Mouse (Mus musculus): Measurements from ENCODE around the gene Zfp114. TPM values are rescaled to one million over a fixed set of nuclear protein-coding genes. Genes with fewer than 3 reads are reported as not detected.

Gene Zfp114
- polyA plus RNA-seq (2017; shearing (Covaris generic)), result 1.9 TPM

DNA sequence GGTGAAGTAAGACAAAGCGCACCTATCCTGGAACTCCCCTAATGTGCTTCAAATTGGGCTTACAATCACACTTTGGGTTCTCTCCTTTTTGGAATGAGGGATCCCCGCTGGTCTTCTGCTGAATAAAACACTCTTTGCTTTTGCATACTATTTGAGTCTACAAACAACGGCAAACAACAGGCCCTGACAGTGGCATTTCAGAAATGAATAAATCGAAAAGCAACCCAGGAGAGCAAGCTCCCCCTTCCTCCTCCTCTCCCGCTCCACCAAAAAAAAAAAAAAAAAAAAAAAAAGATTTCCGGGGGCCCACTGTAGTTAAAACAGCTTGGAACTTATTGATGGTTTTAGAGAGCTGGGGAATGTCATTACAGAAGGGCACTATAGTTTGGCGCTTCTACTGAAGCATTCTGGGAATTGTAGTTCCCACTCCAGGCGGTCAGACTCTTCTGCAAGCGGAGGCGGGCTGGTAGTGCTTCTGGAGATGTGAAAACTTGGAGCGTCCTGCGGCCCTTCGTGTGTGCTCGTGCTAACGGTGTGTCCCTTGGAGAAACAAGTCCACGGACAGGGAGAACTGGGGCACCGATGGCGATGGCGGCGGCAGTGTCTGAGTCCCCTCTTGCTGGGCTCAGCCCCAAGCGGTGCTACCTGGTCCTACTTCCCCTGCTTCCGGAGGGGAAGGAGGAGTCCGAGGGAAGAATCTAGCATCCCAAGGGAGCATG, at the start of gene Zfp114:
Zfp114 (plus strand) TSS at position 443 of the 719 bp plus-strand sequence.

DNA sequence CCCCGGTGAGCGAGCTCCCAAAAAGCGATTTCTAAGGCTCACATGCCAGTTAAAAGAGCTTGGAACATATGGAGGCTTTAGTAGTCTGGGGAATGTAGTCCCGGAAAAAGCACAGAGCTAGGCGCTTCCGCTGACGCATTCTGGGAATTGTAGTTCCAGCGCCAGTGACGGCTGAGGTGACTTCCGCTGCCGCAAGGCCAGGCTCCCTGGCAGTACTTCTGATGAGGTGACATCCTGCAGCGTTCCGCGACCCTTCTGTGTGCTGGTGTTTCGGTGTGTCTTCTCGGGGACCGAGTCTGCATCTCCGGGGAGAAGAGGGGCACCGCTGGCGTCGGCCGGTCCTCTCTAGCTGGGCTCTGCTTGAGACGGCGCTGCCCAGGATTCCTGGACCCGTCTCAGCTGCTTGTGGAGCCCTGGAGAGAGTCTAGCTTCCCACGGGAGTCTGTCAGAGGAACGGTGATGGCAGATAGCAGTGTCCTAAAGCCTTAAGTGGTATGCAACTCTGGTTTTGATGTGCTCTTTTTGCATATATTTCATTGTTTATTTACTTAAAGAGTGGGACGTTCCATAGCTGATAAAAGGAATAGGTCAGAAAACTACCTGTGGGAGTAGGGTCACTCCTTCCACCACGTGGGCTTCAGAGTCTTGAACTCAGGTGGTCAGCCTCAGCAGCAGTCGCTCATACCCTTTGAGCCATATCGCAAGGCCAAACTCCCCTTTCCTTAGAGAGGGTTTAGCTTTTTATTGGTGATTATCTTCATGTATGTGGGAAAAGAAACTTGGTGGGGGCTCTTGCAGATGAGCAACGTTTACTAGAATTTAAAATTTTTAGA, 40.6 kb upstream of the Zfp114 start, which contains the start of gene Zfp235:
Zfp235 (plus strand) TSS at position 174 of the 833 bp plus-strand sequence.

DNA sequence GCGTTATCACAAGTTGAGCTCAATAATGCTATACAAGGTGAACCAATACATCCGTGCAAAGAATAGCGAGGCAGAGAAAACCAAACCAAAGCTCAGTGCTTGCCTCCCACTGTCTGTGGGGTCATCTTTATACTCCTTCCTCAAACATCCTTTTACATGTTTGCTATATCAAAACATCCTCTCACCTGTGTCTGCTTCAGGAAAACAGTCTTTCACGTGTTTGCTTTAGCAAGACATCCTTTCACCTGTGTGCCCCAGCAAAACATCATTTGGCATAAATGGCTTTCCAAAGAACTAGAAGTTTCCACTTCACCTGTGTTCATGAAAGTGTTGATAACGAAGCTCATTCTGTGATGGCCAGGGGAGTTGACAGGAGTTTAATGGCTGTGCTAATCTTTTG, 36.5 kb downstream of the Zfp114 start, which contains the start of gene Zfp111:
Zfp111 (minus strand) TSS at position 101 of the 400 bp plus-strand sequence.

Other genes with a start within 250 kb of the Zfp114 start
- 0.10 TPM for gene Vmn1r179, start 248.1 kb upstream of the Zfp114 start, polyA plus RNA-seq (2017; shearing (Covaris generic))
- not detected for gene Vmn1r180, start 224.4 kb upstream of the Zfp114 start, polyA plus RNA-seq (2017; shearing (Covaris generic))
- not detected for gene Vmn1r181, start 200.4 kb upstream of the Zfp114 start, polyA plus RNA-seq (2017; shearing (Covaris generic))
- not detected for gene V1rd19, start 173.4 kb upstream of the Zfp114 start, polyA plus RNA-seq (2017; shearing (Covaris generic))
- not detected for gene Vmn1r183, start 121.8 kb upstream of the Zfp114 start, polyA plus RNA-seq (2017; shearing (Covaris generic))
- gene Zfp180, start 93.1 kb upstream of the Zfp114 start, polyA plus RNA-seq (2017; shearing (Covaris generic)), result 42.0 TPM
- gene Zfp112, start 62.7 kb upstream of the Zfp114 start, polyA plus RNA-seq (2017; shearing (Covaris generic)), result 1.4 TPM
- gene Zfp235, start 40.9 kb upstream of the Zfp114 start, polyA plus RNA-seq (2017; shearing (Covaris generic)), result 20.7 TPM
- gene Zfp111, start 36.4 kb downstream of the Zfp114 start, polyA plus RNA-seq (2017; shearing (Covaris generic)), result 1.2 TPM
- gene Zfp109, start 62.5 kb downstream of the Zfp114 start, polyA plus RNA-seq (2017; shearing (Covaris generic)), result 7.7 TPM
- gene Zfp108, start 79.7 kb downstream of the Zfp114 start, polyA plus RNA-seq (2017; shearing (Covaris generic)), result 1.0 TPM
- 3.7 TPM for gene Zfp93, start 95.4 kb downstream of the Zfp114 start, polyA plus RNA-seq (2017; shearing (Covaris generic))
- 28.4 TPM for gene Zfp61, start 126.2 kb downstream of the Zfp114 start, polyA plus RNA-seq (2017; shearing (Covaris generic))
- gene Zfp94, start 141.6 kb downstream of the Zfp114 start, polyA plus RNA-seq (2017; shearing (Covaris generic)), result 16.9 TPM
- not detected for gene Tescl, start 158.9 kb downstream of the Zfp114 start, polyA plus RNA-seq (2017; shearing (Covaris generic))
- not detected for gene Lypd5, start 174.1 kb downstream of the Zfp114 start, polyA plus RNA-seq (2017; shearing (Covaris generic))
- 174 TPM for gene Kcnn4, start 195.2 kb downstream of the Zfp114 start, polyA plus RNA-seq (2017; shearing (Covaris generic))
- gene Smg9, start 224.6 kb downstream of the Zfp114 start, polyA plus RNA-seq (2017; shearing (Covaris generic)), result 61.3 TPM

Measured in inflammation-experienced regulatory T-cells, adult 16 weeks (primary cell).